Mouse (Mus musculus) spleen, adult 12 weeks (tissue): ENCODE data around the gene Fam240b.
"Not testable (repeated sequence)": the region's sequence is repeated elsewhere in the genome, so short reads cannot be mapped to it uniquely, and the experiment has no call there.

ENCODE experiments used
- DNase-seq: peaks from one replicate; pipeline ENCODE4 v3.0.0; 2022; ENCODE audit warnings: low spot score

Gene Fam240b

GRCm38 (mm10) chr13:64497692-64498091 lies at the start of gene Fam240b:
Gene Fam240b (minus strand): TSS chr13:64497792.
- no peak for DNase-seq

GRCm38 (mm10) chr13:64530139-64530538 lies 32.5 kb upstream of the Fam240b start:
- no peak for DNase-seq

- DNase-seq: no peak
Measured at GRCm38 (mm10) chr13:64526515-64527285, 29.1 kb upstream of the Fam240b start.

DNA sequence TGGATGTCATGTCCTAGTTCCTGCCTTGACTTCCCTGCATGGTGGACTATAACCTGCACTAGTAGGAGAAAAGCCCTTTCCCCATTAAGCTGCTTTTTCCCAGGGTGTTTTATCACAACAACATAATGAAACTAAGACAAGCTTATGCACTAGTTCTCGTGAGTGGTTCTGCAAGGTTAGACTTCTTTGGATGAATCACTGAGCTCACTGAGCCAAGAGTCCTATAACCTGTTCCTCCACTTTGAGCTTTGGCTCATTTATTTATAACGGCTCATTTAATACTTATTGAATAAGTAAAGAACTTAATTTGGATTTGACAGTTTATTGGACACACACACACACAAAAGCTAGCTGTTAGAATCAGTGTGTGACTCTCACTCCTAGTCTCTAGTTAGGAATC lies 16.7 kb upstream of the Fam240b start:
- DNase-seq: no peak

DNA sequence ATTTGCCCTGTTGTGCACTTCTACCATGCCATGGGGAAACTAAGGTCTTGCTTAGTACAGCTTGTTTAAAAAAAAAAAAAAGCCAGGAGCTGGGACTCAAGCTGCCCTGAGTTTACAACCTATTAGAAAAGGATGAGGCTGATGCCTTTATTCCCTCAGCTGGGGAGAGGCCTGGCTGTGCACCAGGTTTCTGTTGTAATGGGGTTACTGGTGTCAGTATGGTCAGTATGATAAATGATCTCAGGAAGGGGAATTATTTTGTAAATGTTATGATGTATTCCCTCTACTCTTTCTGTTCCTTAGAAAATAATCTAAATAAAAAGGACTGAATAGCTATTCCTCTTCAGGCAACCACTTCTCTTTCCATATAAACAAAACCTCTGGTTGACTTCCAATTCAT lies 14.0 kb upstream of the Fam240b start:
- no peak for DNase-seq

GRCm38 (mm10) chr13:64507361-64507760 lies 9.8 kb upstream of the Fam240b start:
- DNase-seq: no peak

DNA sequence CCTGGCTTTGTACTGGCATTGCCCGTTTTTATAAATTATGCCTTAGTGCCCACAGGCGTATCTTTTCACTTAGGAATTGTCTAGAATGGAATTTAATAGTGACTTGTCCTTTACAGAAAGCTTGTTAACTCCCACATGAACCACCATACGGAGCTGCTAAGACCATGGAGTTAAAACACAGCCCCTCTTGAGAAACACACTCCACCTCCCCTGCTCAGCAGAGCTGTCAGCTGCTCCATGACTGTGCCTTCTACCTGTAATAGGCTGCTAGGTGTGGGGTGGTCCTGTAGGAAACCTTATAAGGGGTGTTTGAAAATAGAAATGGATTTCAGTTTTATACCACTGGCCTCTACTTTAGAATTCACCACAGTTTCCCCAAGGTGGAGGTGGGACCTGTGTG lies 5.2 kb upstream of the Fam240b start:
- no peak for DNase-seq

- no peak for DNase-seq
Measured at GRCm38 (mm10) chr13:64493586-64493985, 4.0 kb downstream of the Fam240b start.

- no peak for DNase-seq
Measured at GRCm38 (mm10) chr13:64489886-64490285, 7.7 kb downstream of the Fam240b start.

DNA sequence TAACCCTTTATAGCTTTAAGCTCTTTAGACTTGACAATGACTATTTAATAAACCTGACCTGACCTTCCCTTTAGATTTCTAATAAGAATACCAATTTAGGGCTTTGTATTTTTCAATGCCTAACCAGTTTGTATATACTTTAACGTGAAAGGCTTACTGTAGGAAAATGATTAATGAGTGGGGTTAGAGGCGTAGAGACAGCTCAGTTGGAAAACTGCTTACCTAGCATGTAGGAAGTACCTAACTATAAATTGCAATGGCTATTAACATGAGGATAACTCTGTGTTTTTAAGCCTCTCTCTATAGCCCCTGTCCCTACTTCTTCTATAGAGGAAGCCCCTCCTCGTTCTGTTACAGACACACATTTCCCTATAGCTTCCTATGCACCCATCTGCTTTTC lies 17.6 kb downstream of the Fam240b start:
- DNase-seq: no peak

- DNase-seq: no peak
Measured at GRCm38 (mm10) chr13:64477968-64478367, 19.6 kb downstream of the Fam240b start.

DNA sequence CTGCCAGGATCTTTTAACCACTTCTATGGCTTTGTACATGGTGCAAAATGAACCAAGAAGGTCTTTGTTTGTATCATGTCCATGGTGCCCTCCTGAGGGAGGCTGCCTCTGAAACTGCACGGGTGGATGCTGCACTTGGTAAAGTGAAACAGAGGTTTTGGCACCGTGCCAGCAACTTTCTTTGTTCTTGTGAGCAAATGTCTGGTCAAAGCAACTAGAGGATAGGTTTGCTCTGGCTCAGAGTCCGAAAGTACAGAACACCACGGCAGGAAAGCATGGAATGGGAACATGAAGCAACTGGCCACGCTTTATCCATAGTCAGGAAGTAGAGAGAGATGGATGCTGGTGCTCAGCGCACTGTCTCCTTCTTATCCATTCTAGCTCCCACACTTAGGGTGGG lies 29.7 kb downstream of the Fam240b start:
- no peak for DNase-seq

- DNase-seq: no peak
Measured at GRCm38 (mm10) chr13:64465166-64465565, 32.4 kb downstream of the Fam240b start.

GRCm38 (mm10) chr13:64462581-64462980 lies 35.0 kb downstream of the Fam240b start:
- DNase-seq: no peak

DNA sequence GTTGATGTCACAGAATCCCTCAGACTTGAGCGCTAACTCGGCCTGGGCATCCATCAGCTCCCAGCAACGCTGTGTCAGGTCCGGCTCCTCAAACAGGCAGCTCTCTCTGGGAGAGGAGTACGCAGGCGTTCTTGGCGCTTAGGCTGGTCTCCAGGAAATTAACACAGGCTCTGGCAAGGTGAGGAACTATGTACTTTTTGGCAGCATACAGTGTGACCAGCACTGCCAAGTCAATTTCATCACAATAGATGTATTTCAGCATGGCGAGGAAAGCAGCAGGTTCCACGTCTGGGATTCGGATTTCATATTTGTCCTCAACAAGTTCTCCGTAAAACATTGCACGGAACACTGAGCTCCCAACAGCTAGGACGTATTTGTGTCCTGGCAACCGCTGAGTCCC lies 39.4 kb downstream of the Fam240b start:
- no peak for DNase-seq

GRCm38 (mm10) chr13:64457225-64457978 lies 40.2 kb downstream of the Fam240b start:
- not testable (repeated sequence) for DNase-seq

GRCm38 (mm10) chr13:64450001-64450794 lies 47.4 kb downstream of the Fam240b start:
- no peak for DNase-seq

DNA sequence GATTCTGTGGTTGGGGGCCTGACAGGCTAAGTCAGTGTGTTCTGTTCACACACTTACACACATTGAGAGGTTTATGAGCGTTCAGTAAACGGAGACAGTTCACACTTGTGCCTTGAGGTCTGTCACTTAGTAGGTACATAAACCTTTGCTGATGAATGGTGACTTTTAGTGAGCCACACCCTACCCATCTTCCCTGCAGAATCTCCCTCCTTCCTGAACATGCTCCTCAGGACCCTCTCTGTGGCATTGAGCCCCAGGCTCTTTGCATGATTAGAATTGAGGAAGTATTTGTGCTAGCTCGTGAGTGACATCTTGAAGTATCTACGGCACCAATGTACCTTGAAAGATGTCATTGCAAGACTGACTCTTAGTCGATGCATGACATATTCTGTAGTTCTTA lies 48.9 kb downstream of the Fam240b start:
- DNase-seq: no peak

- DNase-seq: no peak
Measured at GRCm38 (mm10) chr13:64447947-64448346, 49.6 kb downstream of the Fam240b start.

DNA sequence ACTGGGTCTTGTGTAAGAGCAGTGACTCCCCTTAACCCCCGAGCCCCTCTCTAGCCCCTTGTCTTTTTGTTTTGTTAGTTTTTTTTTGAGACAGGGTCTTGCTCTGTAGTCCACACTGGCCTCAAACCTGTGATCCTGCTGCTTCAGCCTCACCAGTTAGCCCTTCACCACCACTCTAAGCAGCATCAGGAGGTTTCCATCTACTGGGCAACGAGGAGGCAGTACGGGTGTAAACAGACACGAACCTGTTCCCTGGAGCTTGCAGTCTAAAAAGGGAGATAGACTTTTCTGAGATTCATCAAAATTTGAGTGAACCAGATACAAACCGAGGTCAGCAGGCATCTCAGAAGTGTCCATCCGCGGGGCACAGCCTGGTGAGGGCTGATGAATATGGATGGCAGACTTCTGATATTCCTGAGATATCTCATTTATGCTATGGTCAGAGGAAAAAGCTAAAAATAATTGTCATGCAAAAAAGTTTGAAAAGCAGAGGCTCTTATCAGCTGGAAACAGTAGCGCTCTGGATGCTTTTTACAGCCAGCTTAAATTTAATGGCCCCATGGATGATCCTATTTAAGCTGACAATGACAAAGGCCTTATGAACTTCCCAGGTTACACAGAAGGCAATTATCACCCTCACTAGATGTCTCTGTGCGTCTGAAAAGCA lies 52.2 kb downstream of the Fam240b start:
- no peak for DNase-seq

- DNase-seq: no peak
Measured at GRCm38 (mm10) chr13:64443263-64443894, 54.2 kb downstream of the Fam240b start.

- DNase-seq: no peak
Measured at GRCm38 (mm10) chr13:64440592-64440991, 57.0 kb downstream of the Fam240b start.
